Mouse (Mus musculus) liver, postnatal 0 days (tissue): ENCODE data around the gene Nfib.

Experiments
- CTCF ChIP-seq: sonication (generic); IDR thresholded peaks from 2 replicates; pipeline ENCODE4 v1.5.1; 2016; ENCODE audit warnings: antibody characterized with exemption, low read depth
- EP300 ChIP-seq: IDR thresholded peaks from 2 replicates; pipeline ENCODE4 v1.6.1; 2016; ENCODE audit warnings: antibody characterized with exemption, low read depth, mild to moderate bottlenecking

DNA sequence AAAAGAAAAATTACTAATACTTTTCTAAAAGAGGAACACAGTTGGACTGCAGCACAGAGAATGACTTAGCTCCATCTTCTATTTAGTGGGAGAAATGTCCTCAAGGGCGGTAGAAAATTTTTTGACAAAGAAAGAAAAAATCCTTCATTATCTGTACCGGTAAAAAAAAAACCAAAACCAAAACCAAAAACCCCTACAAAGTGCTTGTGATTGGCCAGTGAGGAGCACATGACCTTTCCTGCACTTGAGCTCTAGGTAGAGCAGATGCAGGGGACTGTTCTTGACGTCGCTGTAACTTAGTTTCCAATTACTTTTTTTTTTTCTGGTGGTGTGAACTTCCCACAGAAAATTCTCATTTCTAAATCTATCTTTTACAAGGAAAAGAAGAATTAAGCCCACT is 384.5 kb downstream of the Nfib start:
- TF ChIP-seq CTCF (no peak), EP300 (no peak)
